Mouse (Mus musculus): Measurements from ENCODE around the gene Perm1.

- TF ChIP-seq CTCF (IDR thresholded peaks at IDR 0.05; ENCODE audit: low read depth) (no peak), EP300 (IDR thresholded peaks at IDR 0.05; ENCODE audit: low read depth) (no peak)
Measured at GRCm38 (mm10) chr4:156227752-156228392, 12.2 kb downstream of the Perm1 start.

Measured in heart, postnatal 0 days (tissue).